Mouse (Mus musculus) heart, postnatal 0 days (tissue): ENCODE data around the gene D630023F18Rik. TPM values are rescaled to one million over a fixed set of nuclear protein-coding genes. Genes with fewer than 3 reads are reported as not detected.

Experiments
- ATAC-seq: fragments of 200-750 bp; cut with Nextera tagmentation; 2 replicates; pipeline ENCODE4 v1.8.0; 2017; ENCODE audit warnings: low read depth, moderate number of reproducible peaks, moderate library complexity; ENCODE audit not compliant: insufficient read depth
- DNase-seq: peaks from one replicate; pipeline ENCODE4 v3.0.0-alpha.2; 2016; ENCODE audit warnings: low spot score
- H3K27ac ChIP-seq: fragments of 300-500 bp; sonication (generic); 2 replicates; pipeline ENCODE4 v1.5.1; 2014; ENCODE audit warnings: low read depth, mild to moderate bottlenecking
- H3K27me3 ChIP-seq: fragments of 300-500 bp; sonication (generic); 2 replicates; pipeline ENCODE4 v1.6.1; 2014; ENCODE audit warnings: low read length, mixed read lengths; ENCODE audit not compliant: control insufficient read depth, insufficient read depth
- H3K36me3 ChIP-seq: fragments of 300-500 bp; sonication (generic); replicated peaks from 2 replicates; pipeline ENCODE4 v1.6.1; 2014; ENCODE audit warnings: low read length, mixed read lengths; ENCODE audit not compliant: control insufficient read depth, insufficient read depth
- H3K4me1 ChIP-seq: fragments of 300-500 bp; sonication (generic); 2 replicates; pipeline ENCODE4 v1.6.1; 2014; ENCODE audit warnings: antibody characterized with exemption; ENCODE audit not compliant: control insufficient read depth, insufficient read depth
- H3K4me2 ChIP-seq: fragments of 300-500 bp; sonication (generic); 2 replicates; pipeline ENCODE4 v1.6.1; 2014; ENCODE audit warnings: low read depth, mild to moderate bottlenecking, low read length, moderate library complexity
- H3K4me3 ChIP-seq: fragments of 300-500 bp; sonication (generic); 2 replicates; pipeline ENCODE4 v1.5.1; 2014; ENCODE audit warnings: low read depth, low read length
- H3K9ac ChIP-seq: fragments of 300-500 bp; sonication (generic); replicated peaks from 2 replicates; pipeline ENCODE4 v1.6.1; 2014; ENCODE audit warnings: low read depth, low read length, mixed read lengths
- H3K9me3 ChIP-seq: fragments of 300-500 bp; sonication (generic); replicated peaks from 2 replicates; pipeline ENCODE4 v1.6.1; 2016; ENCODE audit warnings: low read length; ENCODE audit not compliant: control insufficient read depth
- CTCF ChIP-seq: IDR thresholded peaks from 2 replicates; pipeline ENCODE4 v1.5.1; 2016; ENCODE audit warnings: antibody characterized with exemption, control low read depth, low read depth
- EP300 ChIP-seq: IDR thresholded peaks from 2 replicates; pipeline ENCODE4 v1.6.1; 2016; ENCODE audit warnings: antibody characterized with exemption, low read depth
- WGBS: fragments of 180-500 bp; shearing (Covaris S2); extraction: QIAGEN DNeasy Blood & Tissue Kit; methylation state at CpG from one replicate; pipeline ENCODE4 v1.1.7; 2014; 5-methylcytosine and 5-hydroxymethylcytosine counted together
- polyA plus RNA-seq: library from polyadenylated mRNA; unstranded; fragments of >200 nt; fragmentation: Nextera tagmentation; extraction: Ambion mirVana; gene quantifications from 2 replicates; pipeline ENCODE4 v1.2.1, GENCODE M21; 2015
- total RNA-seq: library from RNA; depleted of rRNA; stranded (reverse); fragments of >200 nt; gene quantifications from 2 replicates; pipeline ENCODE4 v1.2.3, GENCODE M21; 2014; ENCODE audit warnings: low replicate concordance; rRNA removed

The D630023F18Rik gene
- total and polyA plus RNA-seq, 2 experiments from 2014 or later, result not detected

- no peaks in the 10 kb centered on the region for H3K4me1 ChIP-seq
- H3K9ac ChIP-seq, result no peak within 1 kb of the TSS
- DNase-seq (no peak), ATAC-seq (no peak)
- TF ChIP-seq EP300 (no peak), CTCF (no peak)
- H3K27ac ChIP-seq, result no peak within 1 kb of the TSS
- no peak within 1 kb of the TSS for H3K4me2 ChIP-seq
- WGBS, result 72% methylated on average over 6 of the region's 6 CpGs
- no peaks in the 10 kb centered on the region for H3K9me3 ChIP-seq
- no peaks in the 10 kb centered on the region for H3K36me3 ChIP-seq
- no peaks in the 10 kb centered on the region for H3K27me3 ChIP-seq
- H3K4me3 ChIP-seq, result no peak within 1 kb of the TSS
These were observed 49.4 kb downstream of the D630023F18Rik start, which contains the start of gene Crygc for GRCm38 (mm10) chr1:65073589-65073988. TSS of gene Crygc (minus strand) at chr1:65073689.

DNA sequence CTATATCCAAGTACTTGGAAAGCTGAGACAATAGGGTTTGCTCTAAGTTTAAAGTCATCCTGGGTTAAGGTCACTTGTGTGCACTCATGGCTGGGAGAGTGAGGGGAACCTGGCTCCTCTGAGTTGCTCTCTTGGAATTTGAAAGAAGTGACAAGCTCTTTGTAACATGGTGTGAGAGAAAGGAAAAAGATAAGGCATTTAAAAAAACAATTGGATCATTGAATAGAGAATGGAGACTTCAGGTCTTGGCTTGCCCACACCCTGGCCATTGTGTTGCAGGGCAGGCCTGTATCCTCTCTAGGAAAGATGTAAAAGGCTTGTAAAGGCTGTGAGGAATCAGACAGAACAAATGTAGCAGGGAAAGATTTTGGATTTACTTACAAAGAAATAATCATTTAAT lies 55.2 kb downstream of the D630023F18Rik start:
- Histone ChIP-seq H3K4me2 (no peak overlapping the region), H3K27ac (no peak overlapping the region), H3K27me3 (no peaks in the 10 kb centered on the region), H3K9ac (no peak overlapping the region), H3K9me3 (no peaks in the 10 kb centered on the region), H3K36me3 (no peaks in the 10 kb centered on the region), H3K4me1 (no peaks in the 10 kb centered on the region), H3K4me3 (no peak overlapping the region)
- TF ChIP-seq EP300 (no peak), CTCF (no peak)
- ATAC-seq (no peak), DNase-seq (no peak)

DNA sequence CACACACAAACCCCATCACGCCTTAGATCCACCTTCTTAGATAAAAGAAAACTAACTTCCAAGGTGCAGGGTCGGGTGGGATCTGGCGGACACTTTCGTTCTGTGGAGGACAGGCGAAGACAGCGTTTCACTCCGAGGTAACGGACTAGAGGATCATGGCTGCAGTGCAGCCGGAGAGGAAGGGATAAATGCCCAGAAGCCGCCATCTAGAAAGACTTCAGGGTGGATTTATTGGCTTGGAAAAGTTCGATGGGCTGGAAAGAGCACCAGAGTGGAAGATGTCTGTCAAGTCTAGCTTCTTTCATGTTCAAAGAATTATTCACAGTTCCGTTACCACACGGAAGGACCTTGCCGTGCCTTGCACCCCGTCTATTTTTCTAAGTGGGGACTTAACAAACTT lies 58.8 kb downstream of the D630023F18Rik start:
- H3K9me3 ChIP-seq, result no peaks in the 10 kb centered on the region
- ATAC-seq (no peak), DNase-seq (no peak)
- no peak overlapping the region for H3K4me2 ChIP-seq
- TF ChIP-seq EP300 (no peak), CTCF (no peak)
- no peak overlapping the region for H3K4me3 ChIP-seq
- no peaks in the 10 kb centered on the region for H3K27me3 ChIP-seq
- no peak overlapping the region for H3K9ac ChIP-seq
- no peak overlapping the region for H3K27ac ChIP-seq
- 89% methylated on average over 15 of the region's 15 CpGs for whole genome bisulfite sequencing
- no peaks in the 10 kb centered on the region for H3K36me3 ChIP-seq
- no peaks in the 10 kb centered on the region for H3K4me1 ChIP-seq

GRCm38 (mm10) chr1:65063352-65063751 lies 59.7 kb downstream of the D630023F18Rik start, which contains the start of gene Crygd:
TSS of gene Crygd (minus strand) at chr1:65063452.
- WGBS, result 84% methylated on average over 8 of the region's 8 CpGs

More at GRCm38 (mm10) chr1:65063352-65063751, 59.7 kb downstream of the D630023F18Rik start, which contains the start of gene Crygd:
- Histone ChIP-seq H3K27ac (no peak within 1 kb of the TSS), H3K9me3 (no peaks in the 10 kb centered on the region), H3K27me3 (no peaks in the 10 kb centered on the region), H3K4me2 (no peak within 1 kb of the TSS), H3K4me3 (no peak within 1 kb of the TSS), H3K9ac (no peak within 1 kb of the TSS), H3K4me1 (no peaks in the 10 kb centered on the region), H3K36me3 (no peaks in the 10 kb centered on the region)
- TF ChIP-seq EP300, result no peak
- no peak for TF ChIP-seq CTCF
- ATAC-seq (no peak), DNase-seq (no peak)

Other genes starting within 250 kb of the D630023F18Rik start
- 3.1 and 12.4 TPM in 2 replicates for gene Plekhm3, start 166.4 kb downstream of the D630023F18Rik start, total RNA-seq
- gene Plekhm3, start 166.4 kb downstream of the D630023F18Rik start, polyA plus RNA-seq, result 3.5 and 4.2 TPM in 2 replicates
- 1.4 TPM in 1 of 2 replicates, not detected in the other for gene Akr1cl, start 90.5 kb downstream of the D630023F18Rik start, total RNA-seq
- gene Akr1cl, start 90.5 kb downstream of the D630023F18Rik start, polyA plus RNA-seq, result 0.51 and 0.66 TPM in 2 replicates
- gene Cryge, start 72.1 kb downstream of the D630023F18Rik start, total RNA-seq, result not detected in 2 replicates
- not detected in 2 replicates for gene Cryge, start 72.1 kb downstream of the D630023F18Rik start, polyA plus RNA-seq
- not detected in 2 replicates for gene Crygd, start 59.8 kb downstream of the D630023F18Rik start, total RNA-seq
- gene Crygd, start 59.8 kb downstream of the D630023F18Rik start, polyA plus RNA-seq, result not detected in 2 replicates
- not detected in 2 replicates for gene Crygc, start 49.5 kb downstream of the D630023F18Rik start, total RNA-seq
- not detected in 2 replicates for gene Crygc, start 49.5 kb downstream of the D630023F18Rik start, polyA plus RNA-seq
- gene Crygb, start 40.9 kb downstream of the D630023F18Rik start, total RNA-seq, result 0.31 TPM in 1 of 2 replicates, not detected in the other
- gene Crygb, start 40.9 kb downstream of the D630023F18Rik start, polyA plus RNA-seq, result not detected in 2 replicates
- not detected in 2 replicates for gene Cryga, start 19.8 kb downstream of the D630023F18Rik start, total RNA-seq
- not detected in 2 replicates for gene Cryga, start 19.8 kb downstream of the D630023F18Rik start, polyA plus RNA-seq
- not detected in 2 replicates for gene Gm28845, start 3.7 kb downstream of the D630023F18Rik start, total RNA-seq
- gene Gm28845, start 3.7 kb downstream of the D630023F18Rik start, polyA plus RNA-seq, result not detected in 2 replicates
- 37.6 and 39.7 TPM in 2 replicates for gene Idh1, start 63.3 kb upstream of the D630023F18Rik start, total RNA-seq
- 58.5 and 60.5 TPM in 2 replicates for gene Idh1, start 63.3 kb upstream of the D630023F18Rik start, polyA plus RNA-seq
- gene Pikfyve, start 63.5 kb upstream of the D630023F18Rik start, total RNA-seq, result 18.1 and 36.6 TPM in 2 replicates
- gene Pikfyve, start 63.5 kb upstream of the D630023F18Rik start, polyA plus RNA-seq, result 3.0 and 3.4 TPM in 2 replicates
- gene Pth2r, start 158.8 kb upstream of the D630023F18Rik start, total RNA-seq, result not detected in 2 replicates
- not detected in 2 replicates for gene Pth2r, start 158.8 kb upstream of the D630023F18Rik start, polyA plus RNA-seq